Mouse (Mus musculus): ENCODE results near the gene Spop. TPM values are rescaled to one million over a fixed set of nuclear protein-coding genes. Genes with fewer than 3 reads are reported as not detected.

Spop gene
- polyA plus RNA-seq, 1 experiment from 2014 or later = 54.1 TPM

- Histone ChIP-seq H3K27me3 (replicated peaks; ENCODE audit: control insufficient read depth, insufficient read depth, low read length) (no peaks in the 10 kb centered on the region), H3K9me3 (ENCODE audit: control insufficient read depth) (no peaks in the 10 kb centered on the region), H3K4me2 (replicated peaks; ENCODE audit: low read depth) (no peak overlapping the region), H3K4me3 (ENCODE audit: low read depth, low read length) (no peak overlapping the region), H3K9ac (ENCODE audit: low read depth, low read length) (no peak overlapping the region), H3K27ac (ENCODE audit: low read depth, low read length) (no peak overlapping the region), H3K4me1 (replicated peaks; ENCODE audit: control insufficient read depth, insufficient read depth, low read length) (no peaks in the 10 kb centered on the region), H3K36me3 (ENCODE audit: control insufficient read depth, insufficient read depth) (peaks cover 11% of the 10 kb centered on the region; the same call in 1 of the 2 replicates)
- no peak for ATAC-seq
- WGBS = 80% methylated on average over 3 of the region's 3 CpGs
- no peak for TF ChIP-seq CTCF (IDR thresholded peaks at IDR 0.05; ENCODE audit: low read depth)
These were observed 34.5 kb downstream of the Spop start for GRCm38 (mm10) chr11:95448346-95448745.

DNA sequence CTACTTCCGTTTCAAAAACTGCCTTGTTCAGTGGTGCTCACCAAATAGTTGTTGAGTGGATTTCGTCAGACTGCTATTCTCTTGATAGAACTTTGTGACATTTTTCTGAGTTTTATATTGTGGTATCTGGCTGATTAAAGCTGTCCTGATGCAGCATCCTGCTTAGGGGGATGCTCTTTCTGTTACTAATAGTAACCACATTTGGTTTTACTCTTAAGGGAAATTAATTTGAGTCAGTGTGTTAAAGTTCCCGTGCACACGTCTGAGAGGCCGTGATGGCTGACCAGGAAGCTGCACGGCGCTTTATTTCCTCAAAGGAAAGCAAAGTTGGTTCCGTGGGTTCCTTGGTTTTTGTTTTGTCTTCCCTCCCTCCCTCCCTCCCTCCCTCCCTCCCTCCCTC is 41.5 kb downstream of the Spop start:
- no peaks in the 10 kb centered on the region for H3K9me3 ChIP-seq (ENCODE audit: control insufficient read depth)
- TF ChIP-seq CTCF (IDR thresholded peaks at IDR 0.05; ENCODE audit: low read depth) = no peak
- H3K4me3 ChIP-seq (ENCODE audit: low read depth, low read length) = no peak overlapping the region
- no peaks in the 10 kb centered on the region for H3K4me1 ChIP-seq (replicated peaks; ENCODE audit: control insufficient read depth, insufficient read depth, low read length)
- ATAC-seq = no peak
- H3K4me2 ChIP-seq (replicated peaks; ENCODE audit: low read depth) = no peak overlapping the region
- no peak overlapping the region for H3K9ac ChIP-seq (ENCODE audit: low read depth, low read length)
- no peaks in the 10 kb centered on the region for H3K27me3 ChIP-seq (replicated peaks; ENCODE audit: control insufficient read depth, insufficient read depth, low read length)
- H3K36me3 ChIP-seq (ENCODE audit: control insufficient read depth, insufficient read depth) = peaks cover 5% of the 10 kb centered on the region; the same call in 1 of the 2 replicates
- H3K27ac ChIP-seq (ENCODE audit: low read depth, low read length) = no peak overlapping the region
- 66% methylated on average over 8 of the region's 8 CpGs for WGBS

GRCm38 (mm10) chr11:95460872-95461271 is 47.0 kb downstream of the Spop start:
- Histone ChIP-seq H3K27ac (ENCODE audit: low read depth, low read length) (no peak overlapping the region), H3K4me3 (ENCODE audit: low read depth, low read length) (no peak overlapping the region), H3K9me3 (ENCODE audit: control insufficient read depth) (no peaks in the 10 kb centered on the region), H3K36me3 (ENCODE audit: control insufficient read depth, insufficient read depth) (peaks cover 4% of the 10 kb centered on the region; the same call in 1 of the 2 replicates), H3K4me2 (replicated peaks; ENCODE audit: low read depth) (no peak overlapping the region), H3K9ac (ENCODE audit: low read depth, low read length) (no peak overlapping the region), H3K4me1 (replicated peaks; ENCODE audit: control insufficient read depth, insufficient read depth, low read length) (no peaks in the 10 kb centered on the region), H3K27me3 (replicated peaks; ENCODE audit: control insufficient read depth, insufficient read depth, low read length) (no peaks in the 10 kb centered on the region)
- TF ChIP-seq CTCF (IDR thresholded peaks at IDR 0.05; ENCODE audit: low read depth) = no peak
- no peak for ATAC-seq
- 62% methylated on average over 2 of the region's 2 CpGs for WGBS

GRCm38 (mm10) chr11:95462168-95462567 is 48.3 kb downstream of the Spop start:
- Histone ChIP-seq H3K27ac (ENCODE audit: low read depth, low read length) (no peak overlapping the region), H3K4me3 (ENCODE audit: low read depth, low read length) (no peak overlapping the region), H3K36me3 (ENCODE audit: control insufficient read depth, insufficient read depth) (peaks cover 4% of the 10 kb centered on the region; the same call in 1 of the 2 replicates), H3K4me1 (replicated peaks; ENCODE audit: control insufficient read depth, insufficient read depth, low read length) (no peaks in the 10 kb centered on the region), H3K9ac (ENCODE audit: low read depth, low read length) (no peak overlapping the region), H3K9me3 (ENCODE audit: control insufficient read depth) (no peaks in the 10 kb centered on the region), H3K27me3 (replicated peaks; ENCODE audit: control insufficient read depth, insufficient read depth, low read length) (no peaks in the 10 kb centered on the region), H3K4me2 (replicated peaks; ENCODE audit: low read depth) (no peak overlapping the region)
- no peak for TF ChIP-seq CTCF (IDR thresholded peaks at IDR 0.05; ENCODE audit: low read depth)
- ATAC-seq = no peak
- 94% methylated on average over 3 of the region's 3 CpGs for WGBS

DNA sequence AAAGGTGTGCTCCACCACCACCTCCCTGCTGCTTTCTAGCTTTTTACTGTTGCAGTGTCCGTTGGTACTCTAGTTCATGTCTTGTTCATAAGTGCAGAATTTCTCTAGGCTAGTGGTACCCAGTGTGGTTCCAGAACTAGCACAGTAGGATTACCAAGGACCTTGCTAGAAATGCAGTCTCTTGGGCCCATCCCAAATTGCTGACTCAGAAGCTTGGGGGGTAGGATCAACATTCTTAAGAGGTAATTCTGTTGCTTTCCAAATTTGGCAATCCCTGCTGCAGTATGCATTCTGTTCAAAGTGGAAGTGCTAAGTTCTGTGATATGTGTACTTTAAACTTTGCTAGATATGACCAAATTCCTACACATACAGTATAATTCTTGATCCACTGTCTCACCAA is 53.9 kb downstream of the Spop start:
- Histone ChIP-seq H3K27ac (ENCODE audit: low read depth, low read length) (no peak overlapping the region), H3K4me2 (replicated peaks; ENCODE audit: low read depth) (no peak overlapping the region), H3K4me1 (replicated peaks; ENCODE audit: control insufficient read depth, insufficient read depth, low read length) (no peaks in the 10 kb centered on the region), H3K36me3 (ENCODE audit: control insufficient read depth, insufficient read depth) (peaks cover 12% of the 10 kb centered on the region; the same call in 1 of the 2 replicates), H3K4me3 (ENCODE audit: low read depth, low read length) (no peak overlapping the region), H3K27me3 (replicated peaks; ENCODE audit: control insufficient read depth, insufficient read depth, low read length) (no peaks in the 10 kb centered on the region), H3K9ac (ENCODE audit: low read depth, low read length) (no peak overlapping the region), H3K9me3 (ENCODE audit: control insufficient read depth) (no peaks in the 10 kb centered on the region)
- ATAC-seq = no peak
- WGBS = 97% methylated on average over 1 of the region's 1 CpGs
- no peak for TF ChIP-seq CTCF (IDR thresholded peaks at IDR 0.05; ENCODE audit: low read depth)

DNA sequence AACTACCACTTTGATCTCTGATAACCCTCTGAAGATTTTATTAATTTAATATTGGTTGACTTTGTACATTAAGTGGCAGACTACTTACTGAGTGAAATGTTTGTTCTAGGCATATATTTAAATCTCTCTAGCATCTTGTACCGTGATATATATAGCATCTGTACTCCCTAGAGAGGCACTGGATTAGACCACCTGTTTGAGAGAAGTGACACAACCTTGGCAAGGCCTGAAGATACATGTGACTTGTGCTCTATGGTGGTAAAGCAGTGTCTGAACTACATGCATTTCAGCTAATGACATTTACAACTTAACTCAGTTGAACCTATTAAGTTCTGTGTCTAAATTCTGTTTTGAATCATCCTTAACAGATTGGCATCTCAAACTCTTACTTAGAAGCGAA is 59.1 kb downstream of the Spop start:
- no peaks in the 10 kb centered on the region for H3K4me1 ChIP-seq (replicated peaks; ENCODE audit: control insufficient read depth, insufficient read depth, low read length)
- H3K4me3 ChIP-seq (ENCODE audit: low read depth, low read length) = no peak overlapping the region
- WGBS = 89% methylated on average over 2 of the region's 2 CpGs
- no peak overlapping the region for H3K9ac ChIP-seq (ENCODE audit: low read depth, low read length)
- no peak for TF ChIP-seq CTCF (IDR thresholded peaks at IDR 0.05; ENCODE audit: low read depth)
- no peaks in the 10 kb centered on the region for H3K27me3 ChIP-seq (replicated peaks; ENCODE audit: control insufficient read depth, insufficient read depth, low read length)
- no peak overlapping the region for H3K4me2 ChIP-seq (replicated peaks; ENCODE audit: low read depth)
- no peak for ATAC-seq
- H3K9me3 ChIP-seq (ENCODE audit: control insufficient read depth) = no peaks in the 10 kb centered on the region
- no peak overlapping the region for H3K27ac ChIP-seq (ENCODE audit: low read depth, low read length)
- H3K36me3 ChIP-seq (ENCODE audit: control insufficient read depth, insufficient read depth) = peaks cover 37% of the 10 kb centered on the region

DNA sequence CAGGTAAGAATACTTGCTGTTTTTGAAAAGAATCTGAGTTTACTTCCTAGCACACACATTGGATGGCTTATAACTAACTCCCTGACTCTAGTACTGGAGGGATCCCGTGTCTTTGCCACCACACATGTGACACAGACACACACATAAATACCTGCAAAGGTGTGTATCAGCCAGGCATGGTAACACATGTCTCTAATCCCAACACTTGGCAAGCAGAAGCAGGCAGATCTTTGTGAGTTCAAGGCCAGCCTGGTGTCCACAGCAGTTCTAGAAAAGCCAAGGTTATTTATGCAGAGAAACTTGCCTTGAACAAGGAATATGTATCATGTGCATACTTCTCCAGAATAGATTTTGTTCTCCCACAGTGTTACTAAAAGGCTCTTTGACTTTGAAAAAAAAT is 59.6 kb downstream of the Spop start:
- H3K27me3 ChIP-seq (replicated peaks; ENCODE audit: control insufficient read depth, insufficient read depth, low read length) = no peaks in the 10 kb centered on the region
- no peak overlapping the region for H3K27ac ChIP-seq (ENCODE audit: low read depth, low read length)
- H3K9me3 ChIP-seq (ENCODE audit: control insufficient read depth) = no peaks in the 10 kb centered on the region
- no peak overlapping the region for H3K4me3 ChIP-seq (ENCODE audit: low read depth, low read length)
- TF ChIP-seq CTCF (IDR thresholded peaks at IDR 0.05; ENCODE audit: low read depth) = no peak
- H3K36me3 ChIP-seq (ENCODE audit: control insufficient read depth, insufficient read depth) = peaks cover 37% of the 10 kb centered on the region
- no peak for ATAC-seq
- 90% methylated on average over 1 of the region's 1 CpGs for WGBS
- H3K9ac ChIP-seq (ENCODE audit: low read depth, low read length) = no peak overlapping the region
- no peak overlapping the region for H3K4me2 ChIP-seq (replicated peaks; ENCODE audit: low read depth)
- no peaks in the 10 kb centered on the region for H3K4me1 ChIP-seq (replicated peaks; ENCODE audit: control insufficient read depth, insufficient read depth, low read length)
